8 mouse cellular contexts compared by ENCODE assay signal in genomic region chr17:71250819-71251600, GRCm38 (mm10).
DNase-seq lines count a peak whose midpoint lies in the region; ATAC-seq lines count a peak whose summit lies in the region.

No protein-coding gene starts in this region.

- peaks cover 28% of the 10 kb centered on the region for H3K36me3 ChIP-seq in hindbrain, embryonic 15.5 days
- H3K36me3 ChIP-seq in hindbrain, embryonic 12.5 days = peaks cover 35% of the 10 kb centered on the region
- peaks cover 11% of the 10 kb centered on the region; the same call in 1 of the 2 replicates for H3K36me3 ChIP-seq in heart, embryonic 15.5 days
- peaks cover 82% of the 10 kb centered on the region for H3K36me3 ChIP-seq in limb, embryonic 10.5 days

- H3K27ac ChIP-seq in hindbrain, embryonic 15.5 days (replicated peaks) = 0 out of 2 replicates have a peak overlapping the region, but pooled peaks have one; percentile 8
- no peak overlapping the region for H3K27ac ChIP-seq in hindbrain, embryonic 12.5 days
- H3K27ac ChIP-seq in heart, embryonic 15.5 days = peak overlapping the region; percentile 86
- H3K27ac ChIP-seq in limb, embryonic 10.5 days = peak overlapping the region; percentile 76

- no peak overlapping the region for H3K4me3 ChIP-seq in hindbrain, embryonic 15.5 days
- no peak overlapping the region for H3K4me3 ChIP-seq in hindbrain, embryonic 12.5 days
- H3K4me3 ChIP-seq in heart, embryonic 15.5 days = no peak overlapping the region
- H3K4me3 ChIP-seq in limb, embryonic 10.5 days = no peak overlapping the region

- no peak overlapping the region for H3K9ac ChIP-seq in hindbrain, embryonic 15.5 days
- no peak overlapping the region for H3K9ac ChIP-seq in hindbrain, embryonic 12.5 days
- H3K9ac ChIP-seq in heart, embryonic 15.5 days = no peak overlapping the region

- H3K4me2 ChIP-seq in hindbrain, embryonic 15.5 days = no peak overlapping the region
- H3K4me2 ChIP-seq in hindbrain, embryonic 12.5 days (replicated peaks) = no peak overlapping the region
- H3K4me2 ChIP-seq in heart, embryonic 15.5 days = no peak overlapping the region

- no peaks in the 10 kb centered on the region for H3K9me3 ChIP-seq in hindbrain, embryonic 15.5 days
- H3K9me3 ChIP-seq in hindbrain, embryonic 12.5 days (replicated peaks) = no peaks in the 10 kb centered on the region
- no peaks in the 10 kb centered on the region for H3K9me3 ChIP-seq in heart, embryonic 15.5 days (replicated peaks)
- no peaks in the 10 kb centered on the region for H3K9me3 ChIP-seq in limb, embryonic 10.5 days (replicated peaks)

- H3K4me1 ChIP-seq in hindbrain, embryonic 15.5 days (replicated peaks) = peaks cover 6% of the 10 kb centered on the region
- peaks cover 4% of the 10 kb centered on the region; the same call in 1 of the 2 replicates for H3K4me1 ChIP-seq in hindbrain, embryonic 12.5 days
- H3K4me1 ChIP-seq in heart, embryonic 15.5 days (replicated peaks) = peaks cover 72% of the 10 kb centered on the region
- H3K4me1 ChIP-seq in limb, embryonic 10.5 days = peaks cover 58% of the 10 kb centered on the region

- H3K27me3 ChIP-seq in hindbrain, embryonic 15.5 days = no peaks in the 10 kb centered on the region
- H3K27me3 ChIP-seq in hindbrain, embryonic 12.5 days = no peaks in the 10 kb centered on the region
- H3K27me3 ChIP-seq in heart, embryonic 15.5 days = no peaks in the 10 kb centered on the region
- no peaks in the 10 kb centered on the region for H3K27me3 ChIP-seq in limb, embryonic 10.5 days (ENCODE audit: low read depth, poor library complexity, severe bottlenecking)

- 87% methylated on average over 16 of the region's 16 CpGs for WGBS in hindbrain, embryonic 15.5 days
- WGBS in hindbrain, embryonic 12.5 days = 88% methylated on average over 16 of the region's 16 CpGs
- WGBS in heart, embryonic 15.5 days = 43% methylated on average over 16 of the region's 16 CpGs
- 84% methylated on average over 16 of the region's 16 CpGs for WGBS in limb, embryonic 10.5 days

- no peak for ATAC-seq in hindbrain, embryonic 15.5 days (ENCODE audit: low FRiP score, low read depth)
- ATAC-seq in hindbrain, embryonic 12.5 days (ENCODE audit: low FRiP score) = no peak
- ATAC-seq in heart, embryonic 15.5 days (replicated peaks; ENCODE audit: insufficient number of reproducible peaks, insufficient read depth, low FRiP score, low read depth) = peak; percentile 11; the same call in 1 of the 2 replicates

- peak; percentile 59 for DNase-seq in adrenal gland, postnatal 25 days
- DNase-seq in limb, embryonic 10.5 days (ENCODE audit: low spot score) = no peak
- DNase-seq in skeletal muscle tissue, adult 2 months (ENCODE audit: low read depth, low spot score) = peak; percentile 44
- DNase-seq in cerebellum, adult 9-10 months = no peak
- DNase-seq in cerebellum, adult 9-11 months = no peak

Comparison
In these comparisons a context has a peak if more than half of its experiments do, and no peak if none do; other contexts are left out.
1. DNase-seq: peak in adrenal gland, postnatal 25 days (single experiment) and skeletal muscle tissue, adult 2 months (single experiment); none in limb, embryonic 10.5 days (single experiment), cerebellum, adult 9-10 months (single experiment) and cerebellum, adult 9-11 months (single experiment).